Mouse (Mus musculus) midbrain, embryonic 10.5 days (tissue): ENCODE measurements around the gene Tmem19. TPM values are rescaled to one million over a fixed set of nuclear protein-coding genes. Genes with fewer than 3 reads are reported as not detected.

Experiments
- DNase-seq: peaks from one replicate; pipeline ENCODE4 v3.0.0-alpha.2; 2017; ENCODE audit warnings: low spot score
- H3K27ac ChIP-seq: fragments of 300-500 bp; sonication (generic); replicated peaks from 2 replicates; pipeline ENCODE4 v1.5.1; 2016; ENCODE audit warnings: mild to moderate bottlenecking
- H3K27me3 ChIP-seq: fragments of 300-500 bp; sonication (generic); 2 replicates; pipeline ENCODE4 v1.6.1; 2016; ENCODE audit warnings: low read depth, mild to moderate bottlenecking; ENCODE audit not compliant: poor library complexity, severe bottlenecking
- H3K36me3 ChIP-seq: fragments of 300-500 bp; sonication (generic); 2 replicates; pipeline ENCODE4 v1.6.1; 2016; ENCODE audit warnings: mild to moderate bottlenecking, moderate library complexity
- H3K4me1 ChIP-seq: fragments of 300-500 bp; sonication (generic); 2 replicates; pipeline ENCODE4 v1.6.1; 2016
- H3K4me3 ChIP-seq: fragments of 300-500 bp; sonication (generic); 2 replicates; pipeline ENCODE4 v1.5.1; 2016; ENCODE audit warnings: mild to moderate bottlenecking, moderate library complexity
- H3K9me3 ChIP-seq: fragments of 300-500 bp; sonication (generic); replicated peaks from 2 replicates; pipeline ENCODE4 v1.6.1; 2016; ENCODE audit warnings: mild to moderate bottlenecking
- WGBS: fragments of 180-500 bp; shearing (Covaris S2); methylation state at CpG from one replicate; pipeline ENCODE4 v1.1.7; 2016; 5-methylcytosine and 5-hydroxymethylcytosine counted together
- polyA plus RNA-seq: library from polyadenylated mRNA; unstranded; fragments of >200 nt; fragmentation: Nextera tagmentation; extraction: Ambion mirVana; gene quantifications from 2 replicates; pipeline ENCODE4 v1.2.1, GENCODE M21; 2016

Gene Tmem19
- polyA plus RNA-seq, 1 experiment from 2014 or later = 30.4 TPM

DNA sequence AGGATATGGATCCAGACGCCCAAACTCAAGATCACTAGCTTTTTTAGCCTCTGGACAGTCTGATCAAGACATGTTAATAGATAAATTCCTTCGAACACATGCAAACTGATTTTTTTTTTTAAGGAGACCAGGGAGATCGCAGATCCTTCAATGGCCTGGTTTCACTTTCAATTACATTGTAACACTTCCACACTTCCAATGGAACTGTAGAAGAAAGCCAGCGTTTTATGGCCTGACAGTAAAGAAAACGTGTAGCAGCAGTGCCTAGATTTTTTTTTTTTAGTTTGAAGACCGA is 48.1 kb downstream of the Tmem19 start:
- Histone ChIP-seq H3K4me3 (peak overlapping the region; percentile 94), H3K4me1 (peaks cover 37% of the 10 kb centered on the region), H3K27me3 (no peaks in the 10 kb centered on the region), H3K27ac (peak overlapping the region; percentile 93; the same call in 1 of the 2 replicates), H3K36me3 (no peaks in the 10 kb centered on the region), H3K9me3 (no peaks in the 10 kb centered on the region)
- DNase-seq = no peak
- WGBS = 47% methylated on average over 6 of the region's 6 CpGs

DNA sequence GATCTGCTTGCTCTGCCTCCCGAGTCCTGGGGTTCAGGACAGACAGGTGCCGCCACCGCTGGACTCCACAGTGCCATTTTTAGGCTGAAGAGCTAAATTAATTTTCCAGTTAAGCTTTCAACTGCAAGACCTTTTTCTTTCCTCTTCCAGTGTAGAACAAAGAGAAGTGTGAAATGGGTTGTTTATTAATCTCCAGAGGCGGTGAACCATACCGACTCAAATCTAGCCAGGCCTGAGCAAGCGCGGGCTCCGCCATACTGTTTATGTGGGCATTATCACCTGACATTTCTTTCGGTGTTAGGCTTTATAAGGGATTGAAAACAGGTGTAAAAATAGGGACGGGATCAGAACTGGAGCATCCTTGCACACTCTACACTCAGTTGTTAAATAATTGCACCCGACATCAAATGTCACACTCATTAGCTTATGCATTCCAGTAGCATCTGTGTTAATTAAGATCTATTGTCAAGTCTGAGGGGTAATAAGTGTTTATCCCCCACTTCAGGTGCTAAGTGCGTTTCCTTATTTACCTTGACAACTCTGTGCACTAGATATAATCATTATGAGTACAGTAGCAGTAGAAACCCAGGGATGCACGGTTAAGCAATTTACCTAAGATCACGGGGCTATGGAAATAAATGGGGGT is 48.5 kb downstream of the Tmem19 start:
- DNase-seq = no peak
- H3K4me1 ChIP-seq = peaks cover 37% of the 10 kb centered on the region
- WGBS = 90% methylated on average over 14 of the region's 14 CpGs

DNA sequence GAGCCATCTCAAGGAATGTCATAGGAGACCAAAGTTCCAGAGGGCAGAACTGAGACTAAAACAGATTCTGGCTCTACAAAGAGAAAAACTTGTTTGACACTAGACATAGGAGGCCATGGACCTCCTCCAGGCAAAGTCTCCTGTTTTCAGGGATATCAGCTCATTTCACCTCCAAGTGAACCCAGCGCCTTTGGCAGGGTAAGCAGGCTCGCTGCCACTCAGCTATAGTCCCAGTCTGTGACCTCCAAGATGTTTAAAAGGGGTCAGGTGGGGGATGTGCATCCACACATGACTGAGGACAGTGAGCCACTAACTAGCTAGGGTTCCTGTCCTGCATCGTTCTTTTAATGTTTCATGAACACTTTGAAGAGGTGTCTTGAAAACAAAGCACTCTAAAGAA is 49.6 kb downstream of the Tmem19 start:
- no peak for DNase-seq
- Histone ChIP-seq H3K27me3 (no peaks in the 10 kb centered on the region), H3K36me3 (no peaks in the 10 kb centered on the region), H3K9me3 (no peaks in the 10 kb centered on the region), H3K27ac (no peak overlapping the region), H3K4me1 (peaks cover 37% of the 10 kb centered on the region), H3K4me3 (no peak overlapping the region)
- WGBS = 76% methylated on average over 3 of the region's 3 CpGs

More for the DNA sequence above, 48.5 kb downstream of the Tmem19 start:
- H3K4me3 ChIP-seq = peak overlapping the region; percentile 94
- H3K27me3 ChIP-seq = no peaks in the 10 kb centered on the region
- no peaks in the 10 kb centered on the region for H3K9me3 ChIP-seq
- H3K27ac ChIP-seq = no peak overlapping the region
- H3K36me3 ChIP-seq = no peaks in the 10 kb centered on the region

DNA sequence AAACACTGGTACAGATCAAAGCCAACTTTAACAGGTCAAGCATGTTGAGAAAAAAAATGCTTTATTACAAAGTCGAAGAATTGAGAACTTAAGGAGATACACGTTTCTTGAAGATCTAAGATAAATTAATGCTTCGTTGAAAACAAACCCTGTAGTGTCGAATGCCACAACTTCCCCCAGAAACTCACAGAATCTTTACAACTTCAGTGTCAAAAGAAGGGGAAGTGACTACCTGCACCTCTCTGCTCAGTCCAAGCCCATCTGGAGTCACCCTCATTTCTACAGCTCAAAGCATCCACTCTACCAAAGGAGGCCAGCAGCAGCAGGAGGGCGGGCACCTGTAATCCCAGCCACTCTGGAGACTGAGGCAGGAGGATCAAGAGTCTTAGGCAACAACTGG is 50.1 kb downstream of the Tmem19 start:
- H3K27ac ChIP-seq = no peak overlapping the region
- WGBS = 91% methylated on average over 5 of the region's 5 CpGs
- DNase-seq = no peak
- no peak overlapping the region for H3K4me3 ChIP-seq
- no peaks in the 10 kb centered on the region for H3K27me3 ChIP-seq
- H3K9me3 ChIP-seq = no peaks in the 10 kb centered on the region
- no peaks in the 10 kb centered on the region for H3K36me3 ChIP-seq
- H3K4me1 ChIP-seq = peaks cover 37% of the 10 kb centered on the region

DNA sequence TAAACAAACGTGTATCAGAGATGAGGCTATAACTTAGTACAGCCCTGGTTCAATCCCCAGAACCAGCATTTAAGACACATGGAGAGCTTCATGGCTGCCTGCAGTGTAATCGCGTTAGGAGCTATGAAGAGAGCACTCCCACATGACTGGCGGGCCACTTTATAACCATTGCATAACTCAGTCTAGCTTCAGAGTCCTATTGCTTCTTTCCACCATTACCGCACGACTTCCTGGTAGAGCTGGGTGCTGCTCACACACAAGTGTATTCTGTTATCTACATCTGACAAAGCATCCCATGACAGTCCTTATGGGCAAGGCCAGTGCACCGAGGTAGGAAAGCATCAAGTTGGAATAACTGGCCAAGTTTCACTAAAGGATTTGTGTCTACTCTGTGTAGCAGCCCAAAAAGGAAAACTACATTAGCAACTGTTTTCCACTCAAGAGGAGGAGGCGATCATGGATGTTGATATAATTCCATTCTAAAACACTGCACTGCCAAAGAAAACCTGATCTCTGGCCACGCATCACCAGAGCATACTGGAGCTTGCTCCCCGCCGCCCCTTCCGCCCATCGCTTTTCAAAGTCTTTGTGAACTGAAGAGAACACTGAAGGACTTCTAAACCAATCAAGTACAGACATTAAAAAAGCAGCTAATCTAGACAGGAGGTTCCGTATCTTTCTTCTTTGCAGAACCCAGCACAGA is 50.9 kb downstream of the Tmem19 start:
- DNase-seq = no peak
- 90% methylated on average over 14 of the region's 14 CpGs for WGBS
- H3K4me1 ChIP-seq = peaks cover 35% of the 10 kb centered on the region
- H3K27me3 ChIP-seq = no peaks in the 10 kb centered on the region
- no peaks in the 10 kb centered on the region for H3K9me3 ChIP-seq
- H3K4me3 ChIP-seq = no peak overlapping the region
- H3K27ac ChIP-seq = no peak overlapping the region
- no peaks in the 10 kb centered on the region for H3K36me3 ChIP-seq

DNA sequence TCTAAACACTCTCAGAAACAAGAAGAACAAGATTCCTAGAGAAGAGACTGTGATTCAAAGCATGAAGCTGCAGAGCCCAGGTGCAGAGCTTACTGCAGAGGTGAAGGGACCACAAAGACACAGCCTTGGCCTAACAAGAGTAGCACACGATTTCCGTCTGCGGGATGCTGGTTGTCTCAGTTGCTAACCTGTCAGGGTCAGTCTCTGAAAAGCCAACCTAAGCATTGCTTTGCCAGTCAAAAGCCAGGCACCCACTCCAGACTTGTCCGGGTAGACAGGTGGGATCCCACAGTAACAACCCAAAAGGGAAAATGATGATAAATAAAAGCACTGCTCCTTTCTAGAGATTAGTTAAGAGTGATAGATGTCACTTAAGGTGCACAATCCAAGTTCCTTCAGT is 53.1 kb downstream of the Tmem19 start:
- no peak for DNase-seq
- H3K36me3 ChIP-seq = peaks cover 7% of the 10 kb centered on the region

DNA sequence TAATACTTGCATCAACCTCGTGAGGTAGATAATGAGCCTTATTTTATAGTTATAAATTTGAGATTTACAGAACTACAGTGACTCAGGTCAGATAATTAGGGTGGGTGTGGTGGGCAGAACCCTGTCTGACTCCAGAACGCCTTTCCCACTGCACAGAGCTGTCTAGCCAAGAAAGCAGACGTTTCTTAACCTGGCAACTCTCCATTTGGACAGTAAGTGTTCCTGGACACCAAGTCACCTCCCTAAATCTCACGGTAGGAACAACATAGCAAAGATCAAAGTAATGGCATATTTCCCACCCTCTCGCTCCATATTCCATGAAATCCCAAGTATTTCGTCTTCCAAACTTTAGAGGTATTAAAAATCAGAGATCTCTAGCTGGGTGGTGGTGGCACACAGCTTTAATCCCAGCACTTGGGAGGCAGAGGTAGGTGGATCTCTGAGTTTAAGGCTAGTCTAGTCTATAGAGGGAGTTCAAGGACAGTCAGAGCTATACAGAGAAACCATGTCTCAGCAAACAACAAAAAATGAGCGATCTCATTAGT is 54.9 kb downstream of the Tmem19 start:
- H3K27me3 ChIP-seq = no peaks in the 10 kb centered on the region
- no peak for DNase-seq
- no peak overlapping the region for H3K4me3 ChIP-seq
- no peaks in the 10 kb centered on the region for H3K9me3 ChIP-seq
- peaks cover 7% of the 10 kb centered on the region for H3K4me1 ChIP-seq
- WGBS = 93% methylated on average over 7 of the region's 7 CpGs
- H3K27ac ChIP-seq = no peak overlapping the region
- peaks cover 15% of the 10 kb centered on the region for H3K36me3 ChIP-seq

More for the DNA sequence above, 53.1 kb downstream of the Tmem19 start:
- no peak overlapping the region for H3K27ac ChIP-seq
- H3K9me3 ChIP-seq = no peaks in the 10 kb centered on the region
- H3K27me3 ChIP-seq = no peaks in the 10 kb centered on the region
- 95% methylated on average over 4 of the region's 4 CpGs for WGBS
- no peak overlapping the region for H3K4me3 ChIP-seq
- peaks cover 25% of the 10 kb centered on the region for H3K4me1 ChIP-seq

DNA sequence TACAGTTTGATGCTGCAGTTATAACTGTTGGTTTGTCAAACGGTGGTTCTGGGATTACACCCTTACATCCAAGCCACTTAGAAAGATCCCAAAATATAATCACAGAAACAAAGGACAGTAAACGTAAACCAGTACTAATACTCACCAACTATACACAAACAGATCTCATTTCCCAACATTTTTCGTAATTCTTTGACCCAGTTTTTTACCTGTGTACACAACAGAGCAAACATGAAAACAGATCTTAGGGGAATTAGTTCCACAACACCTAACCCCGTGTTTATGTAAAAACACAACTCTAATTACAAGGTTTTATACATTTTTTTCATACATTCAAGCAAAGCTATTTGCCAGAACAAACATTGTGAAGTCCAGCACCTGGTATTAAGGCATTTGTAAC is 63.6 kb downstream of the Tmem19 start:
- 93% methylated on average over 4 of the region's 4 CpGs for WGBS
- H3K36me3 ChIP-seq = peaks cover 55% of the 10 kb centered on the region

DNA sequence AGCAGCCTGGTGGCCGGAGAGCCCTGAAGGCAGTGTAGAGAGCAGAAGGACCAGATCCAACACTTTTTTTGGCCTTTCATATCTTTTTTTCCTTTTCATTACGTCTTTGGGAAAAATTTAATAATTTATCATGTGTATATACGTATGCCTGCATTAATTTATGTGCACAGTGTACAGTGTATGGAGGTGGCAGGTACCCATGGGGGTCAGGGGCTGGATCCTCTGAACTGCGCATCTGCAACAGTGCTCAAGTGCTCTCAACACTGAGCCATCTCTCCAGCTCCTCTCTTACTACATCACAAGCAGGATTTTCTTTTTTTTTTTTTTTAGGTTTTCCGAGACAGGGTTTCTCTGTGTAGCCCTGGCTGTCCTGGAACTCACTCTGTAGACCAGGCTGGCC is 64.7 kb downstream of the Tmem19 start:
- H3K4me1 ChIP-seq = no peaks in the 10 kb centered on the region
- no peak overlapping the region for H3K27ac ChIP-seq
- no peak overlapping the region for H3K4me3 ChIP-seq
- 92% methylated on average over 5 of the region's 5 CpGs for WGBS
- H3K9me3 ChIP-seq = no peaks in the 10 kb centered on the region
- peaks cover 64% of the 10 kb centered on the region for H3K36me3 ChIP-seq
- no peaks in the 10 kb centered on the region for H3K27me3 ChIP-seq
- DNase-seq = no peak

More for the DNA sequence above, 63.6 kb downstream of the Tmem19 start:
- no peak for DNase-seq
- Histone ChIP-seq H3K9me3 (no peaks in the 10 kb centered on the region), H3K4me3 (no peak overlapping the region), H3K27ac (no peak overlapping the region), H3K27me3 (no peaks in the 10 kb centered on the region), H3K4me1 (no peaks in the 10 kb centered on the region)

DNA sequence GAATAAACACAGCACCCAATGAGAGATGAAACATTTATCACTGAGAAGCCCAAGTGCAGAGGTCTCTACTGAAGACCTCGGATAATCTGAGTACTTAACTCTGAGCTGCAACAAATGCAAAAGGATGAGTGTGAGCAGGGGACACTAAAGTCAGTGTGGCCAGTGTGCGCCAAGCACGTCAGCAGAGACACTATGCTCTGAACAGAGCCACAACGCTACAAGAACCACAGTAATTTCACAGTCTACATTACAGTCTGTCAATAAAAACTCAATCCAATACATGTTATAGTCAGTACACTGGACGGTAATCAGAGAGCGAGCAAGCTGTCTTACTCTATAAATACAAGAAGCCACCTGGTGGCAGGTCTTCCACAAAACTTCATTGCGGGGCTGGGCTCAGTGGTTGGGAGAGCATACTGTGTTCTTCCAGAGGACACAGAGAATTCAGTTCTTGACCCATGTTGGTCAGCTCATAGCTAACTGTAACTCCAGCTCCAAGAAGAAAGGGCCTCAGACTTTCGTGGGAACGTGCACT is 65.8 kb downstream of the Tmem19 start:
- Histone ChIP-seq H3K27ac (no peak overlapping the region), H3K36me3 (peaks cover 69% of the 10 kb centered on the region), H3K27me3 (no peaks in the 10 kb centered on the region), H3K4me1 (no peaks in the 10 kb centered on the region), H3K9me3 (no peaks in the 10 kb centered on the region), H3K4me3 (no peak overlapping the region)
- no peak for DNase-seq
- WGBS = 91% methylated on average over 9 of the region's 9 CpGs

DNA sequence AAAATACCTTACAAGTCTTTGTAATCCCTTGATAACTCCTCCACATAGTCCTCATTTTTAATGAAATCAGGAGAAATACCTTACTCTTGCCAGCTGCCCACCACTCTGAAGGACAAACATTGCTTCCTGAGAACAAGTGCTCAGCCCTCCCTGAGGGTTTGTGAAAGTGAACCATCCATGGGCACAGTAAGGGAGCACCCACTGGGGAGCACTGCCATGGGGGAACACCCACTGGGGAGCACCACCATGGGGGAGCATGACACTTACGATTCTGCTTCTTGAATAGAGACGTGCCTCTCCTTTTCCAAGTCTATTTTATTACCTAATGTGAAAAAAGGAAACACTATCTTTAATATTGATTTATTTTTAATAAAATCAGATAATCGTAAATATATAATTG is 67.1 kb downstream of the Tmem19 start:
- Histone ChIP-seq H3K27me3 (no peaks in the 10 kb centered on the region), H3K9me3 (no peaks in the 10 kb centered on the region), H3K4me1 (no peaks in the 10 kb centered on the region), H3K27ac (no peak overlapping the region), H3K4me3 (no peak overlapping the region), H3K36me3 (peaks cover 68% of the 10 kb centered on the region)
- 95% methylated on average over 3 of the region's 3 CpGs for WGBS
- DNase-seq = no peak

DNA sequence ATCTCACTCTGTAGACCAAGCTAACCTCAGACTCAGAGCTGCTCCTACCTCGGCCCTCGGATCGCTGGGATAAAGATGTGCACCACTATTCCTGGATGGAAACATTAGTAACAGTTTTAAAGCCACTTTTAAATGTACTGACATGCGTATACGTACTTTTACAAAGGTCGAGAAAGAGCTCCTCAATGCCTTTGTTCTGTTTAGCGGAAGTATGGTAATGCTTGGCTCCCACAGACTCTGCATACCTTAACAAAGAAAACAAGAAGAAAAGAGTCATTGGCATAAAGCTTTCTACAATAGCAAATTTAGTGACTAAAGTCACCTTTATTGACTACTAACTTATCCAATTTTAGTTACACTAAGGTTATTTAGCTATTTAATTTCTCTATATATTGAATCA is 67.6 kb downstream of the Tmem19 start:
- Histone ChIP-seq H3K4me3 (no peak overlapping the region), H3K9me3 (no peaks in the 10 kb centered on the region), H3K36me3 (peaks cover 68% of the 10 kb centered on the region), H3K27ac (no peak overlapping the region), H3K4me1 (no peaks in the 10 kb centered on the region), H3K27me3 (no peaks in the 10 kb centered on the region)
- DNase-seq = no peak
- WGBS = 91% methylated on average over 7 of the region's 7 CpGs

DNA sequence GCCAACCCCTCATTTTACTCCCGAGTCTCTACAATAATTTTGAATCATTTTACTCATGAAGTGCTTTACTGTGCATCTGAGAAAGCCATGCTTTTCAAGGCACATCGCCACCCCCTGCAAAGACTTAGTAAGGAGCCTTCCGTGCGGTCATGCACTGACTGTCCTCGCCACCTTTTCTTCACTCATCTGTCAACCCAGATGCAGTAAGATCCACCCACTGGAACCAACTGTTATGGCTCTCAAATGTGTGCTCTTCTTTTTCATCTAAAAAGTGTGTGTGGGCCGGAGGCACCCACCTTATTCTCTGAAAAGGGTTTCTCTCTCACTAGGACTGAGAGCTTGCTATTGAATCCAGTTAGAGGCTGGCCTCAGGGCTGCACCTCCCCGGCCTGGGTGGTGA is 68.4 kb downstream of the Tmem19 start:
- peaks cover 66% of the 10 kb centered on the region for H3K36me3 ChIP-seq
- no peak for DNase-seq

More for the DNA sequence above, 68.4 kb downstream of the Tmem19 start:
- H3K4me1 ChIP-seq = no peaks in the 10 kb centered on the region
- 93% methylated on average over 7 of the region's 7 CpGs for WGBS
- no peaks in the 10 kb centered on the region for H3K9me3 ChIP-seq
- no peak overlapping the region for H3K4me3 ChIP-seq
- H3K27me3 ChIP-seq = no peaks in the 10 kb centered on the region
- H3K27ac ChIP-seq = no peak overlapping the region
